ENCODE assay signal across 15 mouse cellular contexts in the genomic region with DNA sequence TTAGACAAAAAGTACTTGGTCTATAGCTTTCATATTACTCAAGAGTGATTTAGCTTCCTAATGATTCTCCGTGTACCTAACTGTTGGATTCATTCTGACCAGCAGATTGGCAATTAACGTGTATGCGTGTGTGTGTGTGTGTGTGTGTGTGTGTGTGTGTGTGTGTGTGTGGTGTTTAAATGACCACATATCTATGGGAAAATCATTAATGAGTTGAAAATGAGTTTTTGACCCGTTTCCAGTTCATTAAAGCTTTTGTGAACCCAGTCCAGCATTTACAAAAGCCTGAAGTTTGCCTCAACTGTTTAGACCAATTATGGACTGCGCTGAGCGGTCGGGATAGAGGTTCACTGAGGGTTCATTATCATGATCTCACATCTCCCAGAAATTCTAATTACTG.
"Had no signal": no experiment of that assay in that cellular context is flagged by ENCODE, and none has a peak within 500 bp of the region (broad histone marks: within the 10 kb centered on the region; RNA-seq: fewer than 3 reads in every experiment).

No protein-coding gene starts in this region.

- H3K9ac ChIP-seq: limb, embryonic 13.5 days; liver, embryonic 14.5 days; neural tube, embryonic 15.5 days had no signal

- H3K27ac ChIP-seq: kidney, postnatal 0 days; limb, embryonic 13.5 days; liver, embryonic 14.5 days; midbrain, embryonic 10.5 days; neural tube, embryonic 15.5 days had no signal

- H3K36me3 ChIP-seq: limb, embryonic 13.5 days; midbrain, embryonic 10.5 days had no signal

- ATAC-seq: lung, postnatal 0 days had no signal

- DNase-seq: kidney, adult 9 months; kidney, postnatal 36 days; left cerebral cortex, postnatal 4 days; lung, adult 2 months; lung, postnatal 4 days; midbrain, embryonic 14.5 days; right cerebral cortex, postnatal 14 days; thymus, postnatal 14 days had no signal

- H3K9me3 ChIP-seq: limb, embryonic 13.5 days; midbrain, embryonic 10.5 days; neural tube, embryonic 15.5 days had no signal

- H3K4me1 ChIP-seq: limb, embryonic 13.5 days; neural tube, embryonic 15.5 days had no signal

- H3K4me3 ChIP-seq: limb, embryonic 13.5 days; midbrain, embryonic 10.5 days; myocyte; neural tube, embryonic 15.5 days had no signal

- H3K27me3 ChIP-seq: neural tube, embryonic 15.5 days had no signal

- H3K4me2 ChIP-seq: limb, embryonic 13.5 days; neural tube, embryonic 15.5 days had no signal
